8 mouse cellular contexts compared by ENCODE assay signal in the genomic region with DNA sequence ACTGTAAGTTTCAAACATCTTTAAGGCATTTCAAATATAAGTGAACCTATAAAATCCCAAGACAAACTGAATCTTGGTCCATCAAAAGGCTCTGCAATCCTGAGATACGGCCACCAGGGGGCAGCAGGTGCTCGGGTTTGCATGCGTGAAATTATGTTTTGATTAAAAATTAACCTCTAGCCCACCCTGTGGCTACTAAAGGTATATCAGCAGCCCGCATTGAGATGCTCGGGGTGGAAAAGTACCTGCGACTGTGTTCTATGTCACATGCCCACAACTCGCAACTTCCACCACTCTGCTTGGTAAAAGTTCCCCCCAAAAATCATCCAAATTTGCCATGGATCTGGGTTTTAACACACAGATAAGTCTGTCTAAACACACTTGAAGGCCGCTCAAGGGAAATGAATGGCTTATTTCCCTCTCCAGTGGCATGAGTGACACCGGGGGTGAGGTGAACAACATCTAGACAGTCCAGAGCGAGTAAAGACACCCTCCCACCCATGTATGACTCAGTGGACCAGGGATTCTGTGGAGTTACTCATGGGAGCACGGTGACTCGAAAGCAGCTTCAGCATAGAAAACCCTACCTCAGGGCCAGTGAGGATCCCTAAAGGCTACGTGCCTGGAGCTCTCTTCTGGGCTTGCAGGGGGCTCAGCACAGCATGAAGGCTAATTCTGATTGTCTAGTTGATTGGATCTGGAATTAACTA. TPM values are rescaled to one million over a fixed set of nuclear protein-coding genes. Genes with fewer than 3 reads are reported as not detected.
A peak's percentile ranks its signal among the peaks of the same experiment; 100 is the strongest.
DNase-seq lines count a peak whose midpoint lies in the region; ATAC-seq lines count a peak whose summit lies in the region.
"Not testable (repeated sequence)": the region's sequence is repeated elsewhere in the genome, so short reads cannot be mapped to it uniquely, and the experiment has no call there.
"Had no signal": no experiment of that assay in that cellular context is flagged by ENCODE, and none has a peak within 500 bp of the region (broad histone marks: within the 10 kb centered on the region; RNA-seq: fewer than 3 reads in every experiment).

No protein-coding gene starts in this region.

- H3K9ac ChIP-seq in forebrain, embryonic 12.5 days; heart, embryonic 14.5 days (ENCODE audit: low read length); intestine, embryonic 15.5 days; neural tube, embryonic 12.5 days: not testable (repeated sequence)

- H3K4me2 ChIP-seq in forebrain, embryonic 12.5 days; heart, embryonic 14.5 days (ENCODE audit: low read length); intestine, embryonic 15.5 days (replicated peaks); neural tube, embryonic 12.5 days (replicated peaks): not testable (repeated sequence)

- not testable (repeated sequence) for H3K4me1 ChIP-seq in forebrain, embryonic 12.5 days; heart, embryonic 14.5 days (ENCODE audit: control insufficient read depth in 2 of 2, insufficient read depth in 2 of 2, low read length in 2 of 2); intestine, embryonic 15.5 days (replicated peaks); neural tube, embryonic 12.5 days

- not testable (repeated sequence) for H3K27ac ChIP-seq in forebrain, embryonic 12.5 days; heart, embryonic 14.5 days (replicated peaks in 1 of 2; ENCODE audit: control insufficient read depth in 1 of 2, insufficient read depth in 1 of 2, low read depth in 2 of 2, low read length in 2 of 2); intestine, embryonic 15.5 days; neural tube, embryonic 12.5 days

- not testable (repeated sequence) for H3K27me3 ChIP-seq in forebrain, embryonic 12.5 days; heart, embryonic 14.5 days (ENCODE audit: control insufficient read depth, insufficient read depth, low read length); intestine, embryonic 15.5 days (replicated peaks); neural tube, embryonic 12.5 days (replicated peaks)

- not testable (repeated sequence) for H3K4me3 ChIP-seq in forebrain, embryonic 12.5 days (replicated peaks); heart, embryonic 14.5 days (ENCODE audit: control insufficient read depth in 1 of 2, insufficient read depth in 1 of 2, low read depth in 1 of 2, low read length in 2 of 2); intestine, embryonic 15.5 days (replicated peaks); neural tube, embryonic 12.5 days

- peaks cover 69% of the 10 kb centered on the region for H3K9me3 ChIP-seq in forebrain, embryonic 12.5 days
- H3K9me3 ChIP-seq in heart, embryonic 14.5 days (ENCODE audit: control insufficient read depth, low read length), result peaks cover 60% of the 10 kb centered on the region
- peaks cover 34% of the 10 kb centered on the region for H3K9me3 ChIP-seq in intestine, embryonic 15.5 days
- peaks cover 61% of the 10 kb centered on the region for H3K9me3 ChIP-seq in neural tube, embryonic 12.5 days

- not testable (repeated sequence) for H3K36me3 ChIP-seq in forebrain, embryonic 12.5 days (replicated peaks); heart, embryonic 14.5 days (ENCODE audit: control insufficient read depth, insufficient read depth, low read length); intestine, embryonic 15.5 days; neural tube, embryonic 12.5 days

- WGBS in forebrain, embryonic 12.5 days, result 72% methylated on average over 13 of the region's 13 CpGs
- 65% methylated on average over 13 of the region's 13 CpGs for WGBS in heart, embryonic 14.5 days
- 71% methylated on average over 13 of the region's 13 CpGs for WGBS in intestine, embryonic 15.5 days
- 73% methylated on average over 13 of the region's 13 CpGs for WGBS in neural tube, embryonic 12.5 days

- peak; percentile 13 for DNase-seq in liver

- ATAC-seq in activated CD4-positive, CD25-positive, alpha-beta regulatory T cell, adult 4 months, result peak; percentile 17
- ATAC-seq in forebrain, embryonic 12.5 days (ENCODE audit: low FRiP score), result peak; percentile 34; the same call in 1 of the 2 replicates
- ATAC-seq in heart, embryonic 14.5 days (ENCODE audit: insufficient number of reproducible peaks, insufficient read depth, low FRiP score, low read depth), result 0 out of 2 replicates have a peak, but pooled peaks have one; percentile 33
- ATAC-seq in intestine, embryonic 15.5 days, result peak; percentile 38
- ATAC-seq in megakaryocyte, adult 5-6 weeks (ENCODE audit: poor library complexity, severe bottlenecking), result peak; percentile 35
- ATAC-seq in neural tube, embryonic 12.5 days (ENCODE audit: low FRiP score, low read depth), result 0 out of 2 replicates have a peak, but pooled peaks have one; percentile 18

RNA-seq across cellular contexts. Expression of a gene that starts 18.1 kb away (rescaled TPM):
- under 1 TPM in 1 of 2 experiments, not detected in 1; 0.15 TPM for polyA plus RNA-seq in activated CD4-positive, CD25-positive, alpha-beta regulatory T cell, adult 4 months (2017; shearing (Covaris generic))
- 0.09 TPM in 1 of 2 replicates, not detected in the other for polyA plus RNA-seq in forebrain, embryonic 12.5 days (2016; fragmentation: Nextera tagmentation; extraction: Ambion mirVana)
- polyA plus RNA-seq in heart, embryonic 14.5 days (2014; fragmentation: Nextera tagmentation; extraction: Ambion mirVana), result 0.14 TPM in 1 of 2 replicates, not detected in the other
- polyA plus RNA-seq in intestine, embryonic 15.5 days (2015; fragmentation: Nextera tagmentation; extraction: Ambion mirVana), result 0.05 TPM in 1 of 2 replicates, not detected in the other
- total RNA-seq in megakaryocyte, adult 5-6 weeks (2015), result 0.11 TPM in 1 of 2 replicates, not detected in the other
- not detected in 2 replicates for total RNA-seq in megakaryocyte, adult 5-6 weeks (2017)
- polyA plus RNA-seq in neural tube, embryonic 12.5 days (2016; fragmentation: Nextera tagmentation; extraction: Ambion mirVana), result 0.11 and 0.19 TPM in 2 replicates
- polyA plus RNA-seq: erythroblast, embryonic 14.5 days had no signal

RNA-seq across cellular contexts. Expression of a gene that starts 34.9 kb away (rescaled TPM):
- 1 to 10 TPM; 2.3 to 3.0 TPM for polyA plus RNA-seq in activated CD4-positive, CD25-positive, alpha-beta regulatory T cell, adult 4 months (2017; shearing (Covaris generic))
- polyA plus RNA-seq in forebrain, embryonic 12.5 days (2016; fragmentation: Nextera tagmentation; extraction: Ambion mirVana), result 2.0 and 3.0 TPM in 2 replicates
- polyA plus RNA-seq in heart, embryonic 14.5 days (2014; fragmentation: Nextera tagmentation; extraction: Ambion mirVana), result 3.8 and 4.4 TPM in 2 replicates
- polyA plus RNA-seq in intestine, embryonic 15.5 days (2015; fragmentation: Nextera tagmentation; extraction: Ambion mirVana), result 3.5 and 3.9 TPM in 2 replicates
- 20.0 and 23.3 TPM in 2 replicates for total RNA-seq in megakaryocyte, adult 5-6 weeks (2015)
- total RNA-seq in megakaryocyte, adult 5-6 weeks (2017), result 8.9 and 11.4 TPM in 2 replicates
- polyA plus RNA-seq in neural tube, embryonic 12.5 days (2016; fragmentation: Nextera tagmentation; extraction: Ambion mirVana), result 2.7 and 3.3 TPM in 2 replicates
